Mouse (Mus musculus): ENCODE measurements around the gene Fbxl21.

- TF ChIP-seq CTCF (IDR thresholded peaks at IDR 0.05; ENCODE audit: control insufficient read depth, insufficient read depth, insufficient read length), result no peak
- no peak for TF ChIP-seq MYOD1 (IDR thresholded peaks at IDR 0.05; ENCODE audit: control insufficient read depth, insufficient read length, low read depth)
- TF ChIP-seq CEBPB (IDR thresholded peaks at IDR 0.05; ENCODE audit: low read depth), result no peak
These were observed 34.4 kb downstream of the Fbxl21 start for GRCm38 (mm10) chr13:56556701-56557100.

Measured in C2C12 (cell line).